Mouse (Mus musculus): Measurements from ENCODE around the gene Rap1a. TPM values are rescaled to one million over a fixed set of nuclear protein-coding genes. Genes with fewer than 3 reads are reported as not detected.

The Rap1a gene
- total and polyA plus RNA-seq, 2 experiments from 2014 or later: 19.0 to 78.6 TPM

DNA sequence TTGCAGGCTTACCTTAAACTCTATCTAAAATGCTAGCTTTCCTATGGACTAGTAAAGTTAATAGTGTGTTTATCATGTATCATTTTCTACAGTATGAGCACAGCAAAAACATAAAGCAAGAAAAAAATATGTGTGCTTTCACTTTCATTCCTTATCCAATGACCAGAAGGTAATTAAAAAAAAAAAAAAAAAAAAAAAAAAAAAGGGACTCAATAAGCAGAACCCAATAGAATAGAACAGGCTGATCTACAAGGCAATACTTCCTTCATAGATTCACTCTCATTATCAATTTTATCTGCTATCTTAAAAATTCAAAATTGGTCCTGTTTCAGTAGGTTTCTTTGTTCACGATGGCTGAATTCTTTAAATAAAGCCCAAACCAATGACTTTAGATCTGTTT lies 30.3 kb downstream of the Rap1a start:
- H3K4me3 ChIP-seq (ENCODE audit: low read length): no peak overlapping the region
- ATAC-seq (no peak), DNase-seq (ENCODE audit: low spot score) (no peak)
- H3K4me1 ChIP-seq (ENCODE audit: insufficient read depth, low read length): no peaks in the 10 kb centered on the region
- H3K4me2 ChIP-seq (ENCODE audit: low read depth, low read length): no peak overlapping the region
- TF ChIP-seq CTCF (IDR thresholded peaks at IDR 0.05; ENCODE audit: low read depth): no peak
- no peaks in the 10 kb centered on the region for H3K9me3 ChIP-seq (ENCODE audit: low read length)
- no peaks in the 10 kb centered on the region for H3K36me3 ChIP-seq (ENCODE audit: insufficient read depth, low read length)
- no peaks in the 10 kb centered on the region for H3K27me3 ChIP-seq (ENCODE audit: insufficient read depth, low read length)
- no peak overlapping the region for H3K27ac ChIP-seq
- 96% methylated on average over 1 of the region's 1 CpGs for WGBS
- no peak overlapping the region for H3K9ac ChIP-seq (replicated peaks; ENCODE audit: low read length)

DNA sequence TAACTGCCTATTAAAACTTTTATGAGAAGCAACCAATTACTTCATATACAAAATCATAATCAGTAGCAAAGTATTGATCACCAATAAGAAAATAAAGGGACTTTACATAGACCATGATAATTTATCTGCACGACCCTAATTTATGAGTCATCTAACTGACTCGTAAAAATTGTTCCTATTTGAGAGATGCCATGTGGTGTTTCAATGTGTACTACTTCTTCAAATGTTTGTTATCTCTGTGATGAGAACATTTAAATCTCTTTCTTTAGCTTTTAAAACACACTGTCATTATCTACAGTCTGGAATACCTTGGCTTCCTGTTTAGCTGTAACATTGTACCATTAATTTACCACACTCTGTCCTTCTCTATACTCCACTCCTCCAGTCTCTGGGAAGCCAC lies 31.8 kb downstream of the Rap1a start:
- DNase-seq (ENCODE audit: low spot score): no peak
- 92% methylated on average over 2 of the region's 2 CpGs for WGBS
- TF ChIP-seq CTCF (IDR thresholded peaks at IDR 0.05; ENCODE audit: low read depth): no peak
- H3K36me3 ChIP-seq (ENCODE audit: insufficient read depth, low read length): no peaks in the 10 kb centered on the region
- H3K27me3 ChIP-seq (ENCODE audit: insufficient read depth, low read length): no peaks in the 10 kb centered on the region
- no peak overlapping the region for H3K4me2 ChIP-seq (ENCODE audit: low read depth, low read length)
- no peak overlapping the region for H3K4me3 ChIP-seq (ENCODE audit: low read length)
- H3K9ac ChIP-seq (replicated peaks; ENCODE audit: low read length): no peak overlapping the region
- H3K27ac ChIP-seq: no peak overlapping the region
- H3K9me3 ChIP-seq (ENCODE audit: low read length): no peaks in the 10 kb centered on the region
- no peak for ATAC-seq
- no peaks in the 10 kb centered on the region for H3K4me1 ChIP-seq (ENCODE audit: insufficient read depth, low read length)

DNA sequence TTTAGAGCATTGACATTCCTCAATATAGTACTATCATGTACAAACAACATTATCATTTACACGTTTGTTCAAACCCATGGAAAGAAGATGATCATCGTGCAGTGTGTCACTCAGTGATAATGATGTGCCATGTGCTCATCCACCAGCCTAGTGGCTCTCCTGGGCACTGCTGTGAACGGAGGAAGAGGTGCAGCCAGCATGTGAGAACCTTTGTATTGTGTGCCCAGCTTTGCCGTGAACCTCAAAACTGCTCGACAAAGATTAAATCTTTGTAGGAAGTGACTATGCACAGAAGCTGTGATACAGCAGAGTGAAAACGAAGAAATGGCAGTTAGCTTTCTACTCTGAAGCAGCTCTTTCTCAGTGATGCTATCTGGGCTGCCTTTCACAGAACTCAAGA lies 32.6 kb downstream of the Rap1a start:
- 84% methylated on average over 6 of the region's 6 CpGs for WGBS
- TF ChIP-seq CTCF (IDR thresholded peaks at IDR 0.05; ENCODE audit: low read depth): no peak
- Histone ChIP-seq H3K9me3 (ENCODE audit: low read length) (no peaks in the 10 kb centered on the region), H3K9ac (replicated peaks; ENCODE audit: low read length) (no peak overlapping the region), H3K36me3 (ENCODE audit: insufficient read depth, low read length) (no peaks in the 10 kb centered on the region), H3K27ac (no peak overlapping the region), H3K4me2 (ENCODE audit: low read depth, low read length) (no peak overlapping the region), H3K4me3 (ENCODE audit: low read length) (no peak overlapping the region), H3K27me3 (ENCODE audit: insufficient read depth, low read length) (no peaks in the 10 kb centered on the region), H3K4me1 (ENCODE audit: insufficient read depth, low read length) (no peaks in the 10 kb centered on the region)
- DNase-seq (ENCODE audit: low spot score) (no peak), ATAC-seq (no peak)

DNA sequence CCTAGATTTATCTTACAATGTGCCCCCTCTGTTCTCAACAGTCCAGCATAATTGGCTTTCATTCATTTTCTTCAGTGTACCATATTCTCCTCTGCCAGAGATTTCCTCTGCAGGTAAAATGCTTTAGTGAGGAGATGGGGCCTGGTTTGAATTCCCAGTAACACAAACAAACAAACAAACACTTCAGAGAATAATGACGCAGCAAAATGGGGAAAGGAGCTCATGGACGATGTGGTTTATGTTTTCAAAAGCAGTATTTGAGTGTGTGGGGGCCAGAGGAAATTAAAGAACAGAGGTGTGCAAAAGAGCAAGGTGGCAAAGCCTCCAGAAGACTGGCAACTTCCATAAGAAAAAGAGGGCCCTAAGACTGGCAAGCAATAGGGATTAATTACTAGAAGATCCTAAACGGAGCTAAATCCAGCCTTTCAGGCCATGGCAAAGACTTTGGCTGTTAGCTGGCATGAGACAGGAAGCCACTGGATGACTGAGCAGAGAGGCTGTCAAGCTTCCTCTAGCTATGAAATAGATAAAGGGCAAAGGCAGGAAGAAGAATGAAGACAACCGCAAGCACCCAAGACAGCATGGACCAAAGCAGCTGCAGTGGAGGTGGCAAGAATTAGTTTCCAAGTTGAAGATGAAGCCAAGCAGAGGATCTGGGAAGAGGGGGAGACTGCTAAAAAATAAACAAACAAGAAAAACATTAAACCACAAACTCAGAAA lies 37.8 kb downstream of the Rap1a start:
- whole genome bisulfite sequencing: 75% methylated on average over 4 of the region's 4 CpGs
- no peak for TF ChIP-seq CTCF (IDR thresholded peaks at IDR 0.05; ENCODE audit: low read depth)
- Histone ChIP-seq H3K36me3 (ENCODE audit: insufficient read depth, low read length) (no peaks in the 10 kb centered on the region), H3K4me2 (ENCODE audit: low read depth, low read length) (no peak overlapping the region), H3K27me3 (ENCODE audit: insufficient read depth, low read length) (no peaks in the 10 kb centered on the region), H3K27ac (no peak overlapping the region), H3K9ac (replicated peaks; ENCODE audit: low read length) (no peak overlapping the region), H3K4me3 (ENCODE audit: low read length) (no peak overlapping the region), H3K4me1 (ENCODE audit: insufficient read depth, low read length) (no peaks in the 10 kb centered on the region), H3K9me3 (ENCODE audit: low read length) (no peaks in the 10 kb centered on the region)
- no peak for ATAC-seq
- no peak for DNase-seq (ENCODE audit: low spot score)

DNA sequence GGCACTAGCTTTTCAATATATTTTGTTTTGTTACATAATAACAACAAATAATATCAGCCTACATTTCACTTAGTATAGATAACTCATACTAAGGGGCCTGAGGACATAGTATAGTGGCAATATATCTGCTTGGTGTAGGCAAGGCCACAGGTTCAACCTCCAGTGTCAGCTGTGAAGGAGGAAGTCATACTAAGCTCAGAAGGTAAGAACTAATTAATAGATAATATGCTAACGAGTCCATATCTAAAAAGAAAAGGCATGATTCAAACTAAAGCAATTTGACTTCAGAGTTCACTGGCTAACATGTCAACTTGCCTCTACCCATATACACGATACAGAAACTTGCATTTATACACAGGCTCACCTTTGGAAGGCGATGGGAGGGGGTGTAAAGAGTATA lies 41.1 kb downstream of the Rap1a start:
- Histone ChIP-seq H3K4me2 (ENCODE audit: low read depth, low read length) (no peak overlapping the region), H3K9ac (replicated peaks; ENCODE audit: low read length) (no peak overlapping the region), H3K36me3 (ENCODE audit: insufficient read depth, low read length) (no peaks in the 10 kb centered on the region), H3K4me3 (ENCODE audit: low read length) (no peak overlapping the region), H3K4me1 (ENCODE audit: insufficient read depth, low read length) (no peaks in the 10 kb centered on the region), H3K27me3 (ENCODE audit: insufficient read depth, low read length) (no peaks in the 10 kb centered on the region), H3K27ac (no peak overlapping the region), H3K9me3 (ENCODE audit: low read length) (no peaks in the 10 kb centered on the region)
- ATAC-seq (no peak), DNase-seq (ENCODE audit: low spot score) (no peak)
- no peak for TF ChIP-seq CTCF (IDR thresholded peaks at IDR 0.05; ENCODE audit: low read depth)
- 95% methylated on average over 3 of the region's 3 CpGs for WGBS

DNA sequence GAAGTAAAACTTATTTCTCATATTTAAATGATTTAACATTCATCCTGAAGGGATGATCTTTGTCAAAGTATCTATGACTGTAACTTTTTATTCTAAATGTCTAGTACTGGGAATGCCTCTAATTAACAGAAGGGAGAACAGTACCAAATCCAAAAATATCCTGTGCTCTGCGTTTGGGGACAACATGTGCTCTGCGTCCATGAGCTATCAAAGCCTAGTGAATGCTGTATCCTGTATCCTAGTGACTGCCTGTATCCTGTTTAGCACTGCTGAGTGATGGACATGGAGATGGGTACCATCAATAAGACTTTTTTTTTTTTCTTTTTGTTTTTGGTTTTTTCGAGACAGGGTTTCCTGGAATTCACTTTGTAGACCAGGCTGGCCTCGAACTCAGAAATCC lies 42.5 kb downstream of the Rap1a start:
- Histone ChIP-seq H3K4me2 (ENCODE audit: low read depth, low read length) (no peak overlapping the region), H3K36me3 (ENCODE audit: insufficient read depth, low read length) (no peaks in the 10 kb centered on the region), H3K27me3 (ENCODE audit: insufficient read depth, low read length) (no peaks in the 10 kb centered on the region), H3K4me1 (ENCODE audit: insufficient read depth, low read length) (no peaks in the 10 kb centered on the region), H3K9me3 (ENCODE audit: low read length) (no peaks in the 10 kb centered on the region), H3K27ac (no peak overlapping the region), H3K9ac (replicated peaks; ENCODE audit: low read length) (no peak overlapping the region), H3K4me3 (ENCODE audit: low read length) (no peak overlapping the region)
- ATAC-seq (no peak), DNase-seq (ENCODE audit: low spot score) (no peak)
- no peak for TF ChIP-seq CTCF (IDR thresholded peaks at IDR 0.05; ENCODE audit: low read depth)
- 86% methylated on average over 4 of the region's 4 CpGs for WGBS

DNA sequence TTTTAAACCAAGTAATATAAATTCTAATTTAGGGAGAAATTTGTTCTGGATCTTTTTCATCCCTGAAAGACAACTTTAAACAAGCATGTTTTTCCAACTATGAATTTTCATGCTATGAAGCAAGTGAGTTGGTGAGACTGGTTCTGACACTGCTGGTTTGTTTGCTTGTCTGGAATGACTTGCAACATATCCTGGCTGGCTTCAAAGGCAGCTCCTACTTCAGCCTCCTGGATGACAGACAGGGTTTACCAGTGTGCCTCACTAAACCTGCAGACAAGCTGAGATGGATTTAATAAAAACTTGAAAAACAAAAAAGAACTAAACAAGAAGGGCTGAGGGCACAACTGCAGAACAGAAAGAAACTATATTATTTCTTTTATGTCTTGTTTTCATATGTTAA lies 43.0 kb downstream of the Rap1a start:
- Histone ChIP-seq H3K9me3 (ENCODE audit: low read length) (no peaks in the 10 kb centered on the region), H3K4me2 (ENCODE audit: low read depth, low read length) (no peak overlapping the region), H3K4me3 (ENCODE audit: low read length) (no peak overlapping the region), H3K4me1 (ENCODE audit: insufficient read depth, low read length) (no peaks in the 10 kb centered on the region), H3K9ac (replicated peaks; ENCODE audit: low read length) (no peak overlapping the region), H3K27me3 (ENCODE audit: insufficient read depth, low read length) (no peaks in the 10 kb centered on the region), H3K36me3 (ENCODE audit: insufficient read depth, low read length) (no peaks in the 10 kb centered on the region), H3K27ac (no peak overlapping the region)
- TF ChIP-seq CTCF (IDR thresholded peaks at IDR 0.05; ENCODE audit: low read depth): no peak
- DNase-seq (ENCODE audit: low spot score): no peak
- no peak for ATAC-seq

Data from hindbrain, postnatal 0 days (tissue).